Mouse (Mus musculus) cerebellum, postnatal 25 days (tissue): ENCODE measurements around the gene Slc44a5.

Experiments
- DNase-seq, 2 experiments: peaks; one replicate each; pipeline ENCODE4 v3.0.0; 2021; ENCODE audit warnings: mixed read lengths in 2 of 2

The Slc44a5 gene

GRCm38 (mm10) chr3:154172593-154172965, 199.3 kb downstream of the Slc44a5 start:
- DNase-seq = no peak

- DNase-seq = no peak
Measured at GRCm38 (mm10) chr3:154173556-154173955, 200.3 kb downstream of the Slc44a5 start.

DNA sequence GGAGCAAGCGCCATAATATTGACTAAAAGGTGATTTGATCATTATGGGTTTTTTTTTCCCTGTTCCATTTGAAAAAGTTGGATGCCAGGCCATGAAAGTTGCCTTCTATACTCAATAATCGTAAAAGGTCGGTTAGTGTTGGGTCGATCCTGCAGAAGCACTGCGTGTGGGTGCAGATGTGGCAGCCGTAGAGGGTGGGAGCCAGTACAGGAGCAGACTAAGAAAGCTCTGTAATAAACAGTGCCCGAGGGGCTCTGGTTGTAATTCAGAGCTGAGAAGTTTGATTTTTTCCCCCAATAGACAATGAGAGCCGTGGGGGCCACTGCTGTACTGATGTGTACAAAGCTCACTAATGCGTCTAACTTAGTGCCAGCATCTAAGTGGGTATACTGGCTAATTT, 200.8 kb downstream of the Slc44a5 start:
- no peak for DNase-seq

DNA sequence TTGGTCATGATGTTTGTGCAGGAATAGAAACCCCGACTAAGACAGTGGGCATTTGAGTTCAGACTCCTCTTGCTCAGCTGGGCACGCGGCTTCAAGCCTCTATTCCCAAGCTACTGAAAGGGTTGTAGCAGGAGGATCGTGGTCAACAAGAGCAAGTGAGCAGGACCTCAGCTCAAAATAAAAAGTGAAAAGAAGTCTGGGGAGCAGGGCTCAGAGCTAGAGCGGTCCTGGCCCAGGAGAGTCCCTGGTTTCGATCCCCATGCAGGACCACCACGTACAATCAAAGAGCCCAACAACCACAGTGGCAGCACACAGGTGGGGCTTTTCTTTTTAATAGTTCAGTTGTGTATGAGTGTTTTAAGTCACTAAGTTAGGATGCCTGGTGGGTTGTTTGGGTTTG, 201.5 kb downstream of the Slc44a5 start:
- DNase-seq = no peak

GRCm38 (mm10) chr3:154177665-154178305, 204.5 kb downstream of the Slc44a5 start:
- no peak for DNase-seq

DNA sequence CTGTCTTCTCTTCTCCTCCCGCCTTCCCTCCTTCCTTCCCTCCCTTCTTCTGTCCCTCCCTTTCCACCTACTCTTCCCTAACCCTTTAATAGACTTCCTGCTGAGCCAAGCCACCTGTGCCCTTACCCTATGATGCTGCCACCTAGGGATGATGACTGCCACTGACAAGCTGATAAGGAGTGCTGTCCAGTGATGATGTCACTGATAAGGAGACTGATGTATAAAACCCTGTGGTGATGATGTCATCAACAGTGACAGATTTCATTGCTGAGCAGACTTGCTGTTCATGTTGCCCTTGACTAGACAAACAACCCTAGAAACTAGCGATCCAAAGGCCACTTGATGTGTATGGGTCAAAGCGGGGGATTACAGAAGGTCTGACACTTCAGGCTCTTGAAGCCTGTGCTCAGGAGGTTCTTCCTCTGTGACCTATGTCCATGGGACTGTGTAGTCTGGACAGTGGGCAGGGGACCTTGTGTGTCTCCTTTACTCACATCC, 206.2 kb downstream of the Slc44a5 start:
- no peak for DNase-seq

DNA sequence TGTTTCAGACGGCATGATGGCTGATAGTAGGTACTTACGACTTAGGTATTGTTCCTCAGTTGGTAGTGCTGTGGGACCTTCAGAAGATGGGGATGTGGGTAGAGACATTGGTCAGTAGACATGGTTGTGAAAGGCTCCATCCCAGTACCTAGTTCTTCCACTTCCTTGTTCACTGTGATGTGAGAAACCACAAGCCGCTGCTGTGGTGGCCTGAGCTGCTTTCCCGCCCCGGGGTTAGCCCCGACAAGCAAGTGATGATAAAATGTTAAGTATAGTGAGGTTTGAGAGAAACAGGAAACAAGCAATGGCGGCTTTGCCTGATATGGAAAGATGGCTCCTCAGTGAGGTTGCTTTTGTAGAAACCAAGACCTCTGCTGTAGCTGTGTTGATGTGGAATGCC, 209.8 kb downstream of the Slc44a5 start:
- no peak for DNase-seq

DNA sequence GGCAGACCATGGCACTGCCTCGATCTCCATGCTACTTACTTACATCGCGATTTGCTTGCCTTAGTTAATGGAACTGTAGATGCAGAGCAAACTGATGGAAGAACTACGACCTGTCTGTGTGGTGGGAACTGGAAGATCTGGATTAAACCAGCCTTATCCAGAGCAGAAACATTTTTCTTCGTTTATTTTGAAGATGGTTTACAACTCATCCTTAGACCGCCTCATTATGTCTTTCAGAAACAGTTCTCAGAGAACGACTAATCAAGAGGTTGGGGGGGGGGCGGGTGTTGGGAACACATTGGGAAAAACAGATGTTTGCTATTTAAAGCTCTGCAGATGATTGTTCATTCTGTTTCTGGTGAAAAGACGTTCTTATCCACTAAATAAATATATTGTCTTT, 210.7 kb downstream of the Slc44a5 start:
- DNase-seq = no peak

DNA sequence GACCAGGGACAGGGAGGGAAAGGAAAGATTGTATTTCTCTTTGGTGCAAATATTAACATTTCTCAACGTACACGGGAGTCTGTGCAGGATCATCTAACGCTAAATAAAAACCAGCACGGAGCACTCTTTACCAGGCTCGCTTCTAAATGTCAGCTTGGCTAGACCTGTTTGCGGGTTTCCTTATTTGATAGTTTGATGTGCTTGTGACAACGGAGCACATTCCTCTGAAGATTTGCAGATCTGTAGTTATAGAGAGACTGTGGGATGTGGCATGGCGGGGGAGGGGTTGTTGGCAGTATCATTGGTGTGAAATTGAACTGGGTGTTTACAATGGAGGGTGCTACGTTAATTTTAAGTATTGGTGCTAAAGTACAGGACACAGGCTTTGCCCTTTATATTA, 215.4 kb downstream of the Slc44a5 start:
- no peak for DNase-seq

DNA sequence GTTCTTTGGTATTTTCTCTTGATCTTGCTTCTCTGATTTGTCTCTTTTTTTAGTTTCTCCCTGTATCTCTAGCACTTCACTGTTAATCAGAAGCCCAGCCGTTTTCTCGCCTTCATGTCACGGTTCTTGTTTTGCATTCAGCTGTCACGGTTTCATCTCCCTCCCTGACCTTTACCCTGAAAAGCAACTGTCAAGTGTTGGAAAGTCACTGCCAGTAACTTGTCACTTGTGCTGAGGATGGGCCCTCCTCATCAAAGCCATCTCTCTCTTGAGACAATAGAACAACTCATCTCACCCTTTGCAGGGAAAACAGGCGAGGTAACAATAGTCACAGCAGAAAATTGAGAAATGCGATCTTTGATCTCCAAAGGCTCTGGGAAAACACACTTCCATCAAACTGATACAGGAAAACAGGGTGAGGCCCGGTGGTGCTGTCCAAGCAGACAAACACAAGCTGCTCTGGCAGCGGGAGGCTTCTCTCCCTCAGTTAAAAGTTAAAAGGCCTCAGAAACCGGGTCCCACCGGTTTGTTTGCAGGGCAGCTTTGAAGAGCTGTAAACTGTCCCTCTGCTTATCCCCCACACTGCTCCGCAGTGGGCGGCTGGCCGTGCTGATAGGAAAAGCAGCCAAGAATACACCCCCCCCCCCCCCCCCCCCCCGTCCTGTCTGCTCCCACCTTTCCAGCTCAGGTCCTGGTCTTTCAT, 219.2 kb downstream of the Slc44a5 start:
- no peak for DNase-seq

DNA sequence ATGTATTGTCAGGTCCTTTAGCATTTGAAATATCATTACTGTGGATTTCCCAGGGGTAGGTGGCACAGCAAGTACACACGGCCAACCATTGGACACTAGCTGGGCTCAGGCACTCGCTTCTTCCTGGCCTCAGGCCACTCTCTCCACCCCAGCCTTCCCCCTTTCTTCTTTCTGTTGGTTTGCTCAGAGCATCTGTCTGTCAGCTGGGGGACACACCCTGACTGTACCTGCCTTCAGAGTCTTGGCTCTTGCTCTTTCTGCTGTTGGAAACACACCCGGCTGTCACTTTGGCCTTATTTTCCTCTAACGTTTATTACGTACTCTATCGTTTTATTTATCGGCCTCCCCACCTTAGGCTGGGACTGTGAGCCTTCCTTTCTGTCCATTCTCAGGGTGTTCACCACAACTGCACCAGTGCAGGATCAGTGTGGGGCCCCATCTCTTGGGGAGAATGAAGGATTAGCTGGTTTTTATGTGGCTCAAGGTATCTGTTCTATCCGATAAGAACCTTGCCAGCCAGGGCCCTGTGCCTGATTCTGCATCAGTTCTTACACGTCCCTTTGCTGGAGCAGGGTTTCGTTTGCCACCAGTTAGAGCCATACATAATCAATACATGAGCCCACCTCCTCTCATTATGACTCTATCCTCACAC, 220.1 kb downstream of the Slc44a5 start:
- DNase-seq = no peak

DNA sequence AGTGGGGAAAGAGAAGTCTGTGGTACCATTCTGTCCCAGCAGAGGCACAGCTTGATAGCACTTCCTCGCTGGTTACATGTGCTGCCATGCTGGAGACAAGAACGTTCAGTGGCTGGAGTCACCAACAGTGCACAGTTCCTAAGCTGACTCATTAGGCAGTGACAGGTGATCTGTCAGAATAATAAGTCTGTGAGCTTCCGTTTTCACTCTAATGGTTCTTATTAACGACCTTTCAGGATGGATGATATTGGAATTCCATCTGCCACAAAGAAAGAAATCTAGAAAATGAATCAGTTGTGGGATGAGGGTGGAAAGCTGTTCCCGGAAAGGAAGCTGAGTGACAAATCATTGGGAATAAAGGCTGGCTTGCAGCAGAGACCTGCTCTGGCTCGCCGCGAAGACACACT, 227.2 kb downstream of the Slc44a5 start:
- peak in 1 of 2 experiments; percentile 10 for DNase-seq

DNA sequence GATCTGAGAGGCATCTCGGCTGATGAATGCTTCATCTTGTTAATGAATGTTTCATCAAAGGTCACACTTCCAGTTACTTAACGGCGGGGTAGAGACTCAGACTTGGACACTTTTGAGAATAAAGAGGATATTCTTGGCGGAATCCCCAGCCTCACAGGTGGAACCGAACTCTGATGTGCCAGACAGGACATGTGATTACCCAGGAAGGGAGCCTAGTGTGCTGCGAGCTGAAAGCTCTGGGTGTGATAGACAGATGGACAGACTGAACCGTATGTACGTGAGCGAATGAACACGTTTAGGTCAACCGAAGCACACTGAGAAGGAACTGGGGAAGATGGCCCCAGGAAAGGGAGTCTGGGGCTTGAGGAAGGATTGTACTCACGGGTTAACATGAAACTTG, 228.6 kb downstream of the Slc44a5 start:
- peak; percentile 18 to 36 for DNase-seq

- no peak for DNase-seq
Measured at GRCm38 (mm10) chr3:154202383-154202782, 229.1 kb downstream of the Slc44a5 start.

GRCm38 (mm10) chr3:154208479-154208878, 235.2 kb downstream of the Slc44a5 start:
- DNase-seq = no peak

GRCm38 (mm10) chr3:154209201-154209754, 236.0 kb downstream of the Slc44a5 start:
- no peak for DNase-seq

DNA sequence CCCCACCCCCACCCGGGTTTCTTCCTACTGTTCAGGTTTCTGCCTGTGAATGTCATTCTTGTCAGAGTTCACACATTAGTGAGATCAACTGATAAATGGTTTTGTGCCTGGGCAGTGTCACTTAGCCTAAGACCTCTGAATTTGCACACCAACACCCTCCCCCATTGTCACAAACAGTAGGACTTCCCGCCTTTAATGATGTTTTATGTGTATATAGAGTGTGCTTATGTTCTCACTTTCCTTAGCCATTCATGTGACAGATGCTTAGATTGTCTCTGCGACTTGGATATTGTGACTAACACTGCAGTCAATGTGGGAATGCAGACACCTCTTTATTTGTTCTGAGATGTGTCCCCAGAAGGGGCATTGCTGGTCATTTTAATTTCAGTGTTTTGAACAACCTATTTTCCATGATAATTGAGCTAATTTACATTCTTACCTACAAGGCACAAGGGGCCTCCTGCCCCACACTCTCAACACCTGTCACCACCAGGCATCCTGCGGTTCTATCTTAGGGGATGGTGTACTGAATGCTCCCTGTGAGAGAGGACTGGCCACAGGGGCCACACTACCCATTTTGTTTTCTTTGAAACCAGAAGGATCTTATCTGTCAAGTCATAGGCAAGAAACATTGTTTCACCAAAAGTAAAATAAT, 236.7 kb downstream of the Slc44a5 start:
- DNase-seq = no peak

GRCm38 (mm10) chr3:154210431-154211055, 237.3 kb downstream of the Slc44a5 start:
- no peak for DNase-seq

DNA sequence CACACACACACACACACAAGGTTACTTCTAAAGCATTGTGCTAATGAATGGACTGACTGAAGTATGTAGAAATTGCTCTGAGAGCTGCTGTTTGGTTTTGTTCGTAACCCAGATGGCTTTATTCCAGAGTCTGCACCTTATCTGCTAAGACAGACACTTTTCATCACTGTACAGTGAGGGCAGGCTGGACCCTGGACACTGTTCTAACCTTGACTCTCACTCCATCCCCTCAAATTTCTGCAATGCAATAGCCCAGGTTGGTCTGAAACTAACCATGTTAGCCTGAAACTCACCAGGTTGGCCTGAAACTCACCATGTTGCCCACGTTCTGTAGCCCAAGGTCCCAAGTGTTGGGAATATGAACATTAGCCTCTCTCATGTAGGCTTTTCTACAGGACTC, 239.3 kb downstream of the Slc44a5 start:
- no peak for DNase-seq

- no peak for DNase-seq
Measured at GRCm38 (mm10) chr3:154215309-154215708, 242.1 kb downstream of the Slc44a5 start.

- no peak for DNase-seq
Measured at GRCm38 (mm10) chr3:154215779-154216178, 242.5 kb downstream of the Slc44a5 start.

DNA sequence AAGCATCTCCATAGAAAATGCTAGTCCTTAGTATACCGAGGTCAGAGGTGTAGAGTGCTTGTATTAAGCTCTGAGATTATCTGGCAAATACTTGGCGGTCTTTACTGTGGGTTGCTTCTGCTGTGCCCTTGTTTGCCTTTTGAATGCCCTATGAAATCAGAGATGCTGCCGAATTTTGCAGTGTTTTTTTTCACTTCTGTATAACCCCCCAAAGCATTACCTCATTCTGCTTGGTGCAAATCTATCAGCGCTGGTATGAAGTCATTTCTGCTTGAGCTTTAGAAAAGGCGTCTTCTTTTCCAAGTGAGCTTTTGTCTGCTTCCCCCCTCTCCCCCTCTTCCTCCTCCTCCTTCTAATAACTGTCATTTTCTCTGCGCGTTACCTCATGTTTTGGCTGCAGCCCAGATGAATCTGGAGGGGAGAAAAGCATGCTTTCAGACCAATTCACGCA, 248.9 kb downstream of the Slc44a5 start:
- no peak for DNase-seq

DNA sequence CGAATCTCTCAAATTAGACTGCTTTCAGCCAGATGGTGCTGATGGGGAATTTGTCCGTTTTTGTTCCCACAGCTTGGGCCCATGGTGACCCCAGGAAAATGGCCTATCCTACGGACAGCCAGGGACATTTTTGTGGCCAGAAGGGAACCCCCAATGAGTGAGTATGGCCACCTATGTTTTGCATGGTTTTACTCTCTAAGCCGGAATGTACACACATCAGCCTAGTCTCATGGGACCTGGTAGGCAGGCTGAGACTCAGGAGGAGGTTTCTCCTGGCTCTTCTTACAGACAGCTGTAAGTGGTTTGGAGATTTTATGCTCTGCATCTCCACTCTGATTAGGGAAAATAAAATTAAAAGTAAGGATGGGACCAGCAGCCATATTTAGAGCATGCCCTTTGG, 249.5 kb downstream of the Slc44a5 start:
- DNase-seq = no peak
